Mouse (Mus musculus) neural tube, embryonic 10.5 days (tissue): ENCODE measurements at regions not wholly inside any gene's neighbourhood (a gene's known extent, or its start where the extent isn't known, plus 50 kb on each side); places are given as distances from the start of the nearest gene placed in this dataset.

Experiments
- DNase-seq: peaks from one replicate; pipeline ENCODE4 v3.0.0-alpha.2; 2017; ENCODE audit warnings: low spot score; ENCODE audit errors: extremely low spot score

DNA sequence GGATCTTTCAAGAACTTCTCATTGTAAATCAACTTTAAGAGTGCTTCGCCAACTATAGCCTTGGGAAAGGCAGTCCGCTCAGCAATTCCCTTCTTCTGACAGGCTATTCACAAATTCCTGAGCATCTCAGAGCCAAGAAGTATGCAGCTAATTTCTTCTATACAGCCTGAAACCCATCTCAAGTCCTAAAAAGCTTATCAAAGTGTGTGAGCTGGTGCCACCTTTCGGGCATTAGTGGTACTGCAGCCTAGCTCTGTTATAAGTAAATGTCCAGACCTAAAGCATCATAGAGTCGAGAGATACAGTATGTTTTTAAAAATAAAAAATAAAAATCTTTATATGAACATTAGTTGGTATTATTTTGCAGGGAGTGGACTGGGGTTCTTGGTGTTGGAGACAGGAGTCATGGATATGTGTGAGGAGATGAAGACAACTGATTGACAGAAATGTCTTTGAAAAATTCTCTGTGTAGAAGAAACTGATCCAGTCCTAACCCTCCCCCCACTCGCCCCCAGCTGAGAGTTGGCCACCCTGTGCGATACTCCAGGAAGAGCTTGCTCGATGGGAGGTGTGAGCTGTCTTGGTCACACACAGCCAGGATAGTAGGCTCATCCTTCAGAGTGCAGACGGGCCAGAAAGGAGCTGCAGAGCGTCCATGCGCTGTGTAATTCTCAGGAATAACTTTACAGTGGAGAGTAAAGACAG, 56.4 kb downstream of the Bod1 start:
- DNase-seq, result peak; percentile 66

DNA sequence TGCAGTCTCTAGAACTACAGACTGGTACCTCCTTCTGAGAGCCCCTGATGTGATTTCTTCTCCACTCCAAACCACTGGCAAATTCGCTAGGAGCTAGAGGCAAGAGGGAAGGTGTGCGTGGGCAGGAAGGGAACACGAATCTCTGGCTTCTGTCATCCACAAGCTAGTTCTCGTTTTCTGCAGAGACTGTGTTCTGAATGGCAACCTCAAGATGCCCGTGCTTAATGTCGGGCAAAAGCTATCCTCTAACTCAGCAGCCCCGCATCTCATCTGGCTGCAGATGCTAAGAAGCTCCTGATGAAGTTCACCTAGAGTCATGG, 57.3 kb downstream of the Bod1 start:
- DNase-seq, result no peak

DNA sequence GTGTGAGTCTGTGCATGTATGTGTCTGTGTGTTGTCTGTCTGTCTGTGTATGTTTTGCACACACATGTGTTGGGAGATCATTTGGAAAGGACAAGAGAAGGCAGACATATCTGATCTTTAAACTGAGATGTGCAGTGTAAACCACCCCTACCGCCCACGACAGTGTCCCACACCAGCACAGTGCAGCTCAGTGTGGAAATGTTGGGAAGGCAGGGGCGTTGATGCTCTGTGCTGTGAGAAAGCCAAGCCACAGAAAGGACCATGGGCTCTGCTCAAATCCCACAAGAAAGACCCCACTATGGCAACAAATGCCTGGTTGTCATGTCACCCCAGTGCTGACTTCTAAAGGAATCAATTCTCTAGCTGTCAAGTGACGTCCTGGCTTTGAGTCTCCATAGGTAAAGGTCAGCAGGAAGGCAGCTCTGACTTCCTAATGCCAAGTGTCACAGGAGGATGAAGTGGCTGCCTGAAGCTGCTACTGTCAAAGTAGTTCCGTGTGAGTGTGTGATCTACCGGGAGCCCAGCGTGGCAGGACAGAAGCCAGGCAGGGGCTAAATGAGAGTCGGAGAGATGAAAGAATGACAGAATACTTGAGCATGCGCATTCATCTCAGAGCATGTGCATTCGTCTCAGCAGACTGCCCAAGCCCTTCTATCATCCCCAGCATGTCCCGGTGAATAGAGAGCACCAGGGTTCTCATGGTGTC, 57.8 kb downstream of the Bod1 start:
- no peak for DNase-seq

DNA sequence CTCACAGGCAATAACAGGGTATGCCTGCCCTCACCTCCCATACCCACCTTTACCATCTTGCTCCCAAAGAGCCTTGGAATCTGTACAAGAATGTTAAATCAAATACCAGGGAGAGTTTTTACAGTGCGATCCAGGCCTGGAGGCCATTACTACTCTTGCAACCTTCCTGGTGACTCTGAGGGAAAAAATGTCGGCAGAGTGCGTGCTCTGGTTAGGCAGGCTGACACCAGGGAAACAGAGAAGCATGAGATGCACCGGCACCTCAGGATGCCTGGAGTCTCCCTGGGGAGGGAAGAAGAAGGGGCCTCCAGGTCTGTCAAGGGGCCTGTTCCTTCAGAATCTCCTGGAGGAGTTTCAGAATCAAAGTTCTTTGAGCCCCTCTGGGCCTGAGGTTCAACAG, 63.2 kb downstream of the Bod1 start:
- no peak for DNase-seq

DNA sequence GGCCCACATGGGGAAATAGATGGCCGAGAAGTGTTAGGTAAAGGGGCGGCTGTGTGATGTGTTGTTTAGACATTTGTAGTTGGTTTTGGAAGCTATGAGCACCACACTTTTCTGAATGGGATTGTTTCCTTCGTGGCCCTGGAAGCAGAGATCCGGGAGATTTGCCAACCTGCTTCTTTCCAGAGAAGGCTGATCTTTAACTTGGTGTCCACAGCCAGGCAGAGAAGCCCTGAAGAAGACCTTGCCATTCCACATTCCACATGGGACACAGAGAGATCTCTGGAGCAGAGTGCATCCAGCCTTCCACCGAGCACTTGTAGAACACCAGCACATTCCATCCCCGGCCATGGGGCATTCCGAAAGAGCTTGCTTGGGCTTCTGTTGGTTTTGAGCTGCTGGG, 70.2 kb downstream of the Bod1 start:
- no peak for DNase-seq

DNA sequence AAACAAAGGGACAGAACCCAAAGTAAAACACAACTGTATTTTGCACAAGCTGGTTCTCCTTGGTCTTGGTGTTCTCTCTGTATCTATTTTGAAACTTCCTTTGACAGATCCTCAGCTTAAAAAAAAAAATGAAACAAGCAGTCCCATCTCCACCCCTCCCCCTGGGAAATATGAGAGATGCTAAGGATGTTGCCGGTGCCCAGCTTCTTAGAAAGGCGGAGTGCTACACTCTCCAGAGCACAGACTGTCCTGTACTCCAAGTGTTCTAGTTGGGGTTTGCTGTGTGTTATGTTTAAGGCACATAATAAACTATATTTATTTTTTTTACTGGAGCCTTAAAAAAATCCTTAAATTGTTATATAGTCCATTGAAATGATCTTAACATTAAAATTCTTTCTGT, 78.1 kb downstream of the Bod1 start:
- DNase-seq, result no peak

DNA sequence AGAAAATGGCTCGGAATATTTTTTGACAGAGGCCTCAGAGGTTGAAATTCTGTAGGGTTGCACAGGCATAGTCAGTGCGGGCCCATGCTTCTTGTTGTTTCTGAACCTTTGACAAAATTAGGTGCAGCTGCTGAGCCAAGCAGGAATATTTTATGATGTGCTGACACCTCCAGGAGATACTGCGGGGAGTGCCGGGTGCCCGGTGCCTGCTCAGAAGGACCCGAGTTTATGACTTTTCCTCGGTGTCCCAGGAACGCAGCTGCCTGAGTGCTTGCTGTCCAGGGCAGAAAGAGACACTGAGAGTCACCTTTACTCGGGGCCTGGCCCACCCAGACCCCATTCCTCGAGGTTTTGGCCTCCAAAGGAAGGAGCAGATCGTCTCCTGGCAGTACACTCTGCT, 79.6 kb downstream of the Bod1 start:
- no peak for DNase-seq

DNA sequence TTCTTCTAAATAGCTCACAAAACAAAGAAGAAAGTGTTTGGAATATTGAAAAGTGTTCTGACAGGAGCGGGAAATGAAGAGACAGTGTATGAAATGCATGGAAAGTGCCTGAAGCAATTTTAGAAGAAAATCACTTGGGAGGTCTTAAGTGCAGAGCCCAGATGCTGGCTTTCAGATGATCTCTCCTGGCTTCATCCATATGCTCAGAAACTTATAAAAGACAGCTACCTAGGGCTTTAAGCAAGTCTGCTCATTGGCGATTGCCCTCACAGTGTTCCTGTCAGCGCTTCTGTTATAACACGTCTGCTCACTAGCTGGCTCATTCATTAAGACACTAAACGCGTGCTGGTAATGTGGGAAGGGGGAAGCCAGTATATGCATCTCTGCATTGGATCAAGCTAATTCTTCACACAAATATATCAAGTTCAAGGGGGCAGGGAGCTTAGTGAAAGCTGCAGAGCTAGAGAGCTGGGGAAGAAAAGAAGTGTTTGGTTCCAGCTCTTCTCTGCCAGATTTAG, 80.6 kb downstream of the Bod1 start:
- DNase-seq, result no peak

DNA sequence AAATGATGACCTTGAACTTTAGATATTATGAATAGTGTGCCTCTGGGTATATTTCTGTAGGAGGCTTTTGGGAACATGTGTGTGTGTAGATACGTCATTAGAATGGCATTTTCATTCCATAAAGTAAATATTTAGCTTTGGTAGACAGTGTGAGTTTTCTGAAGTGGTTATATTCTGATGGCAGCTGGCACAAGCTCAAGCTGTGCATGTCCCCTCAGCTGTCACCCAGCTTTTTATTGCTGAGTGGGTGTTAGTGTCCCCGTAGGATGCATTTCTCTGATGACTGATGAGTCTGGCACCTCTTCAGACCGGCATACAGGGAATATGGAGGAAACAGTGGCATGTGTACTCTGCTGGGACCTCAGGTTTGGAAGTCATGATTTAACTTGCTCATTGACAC, 96.7 kb downstream of the Bod1 start:
- DNase-seq, result no peak

DNA sequence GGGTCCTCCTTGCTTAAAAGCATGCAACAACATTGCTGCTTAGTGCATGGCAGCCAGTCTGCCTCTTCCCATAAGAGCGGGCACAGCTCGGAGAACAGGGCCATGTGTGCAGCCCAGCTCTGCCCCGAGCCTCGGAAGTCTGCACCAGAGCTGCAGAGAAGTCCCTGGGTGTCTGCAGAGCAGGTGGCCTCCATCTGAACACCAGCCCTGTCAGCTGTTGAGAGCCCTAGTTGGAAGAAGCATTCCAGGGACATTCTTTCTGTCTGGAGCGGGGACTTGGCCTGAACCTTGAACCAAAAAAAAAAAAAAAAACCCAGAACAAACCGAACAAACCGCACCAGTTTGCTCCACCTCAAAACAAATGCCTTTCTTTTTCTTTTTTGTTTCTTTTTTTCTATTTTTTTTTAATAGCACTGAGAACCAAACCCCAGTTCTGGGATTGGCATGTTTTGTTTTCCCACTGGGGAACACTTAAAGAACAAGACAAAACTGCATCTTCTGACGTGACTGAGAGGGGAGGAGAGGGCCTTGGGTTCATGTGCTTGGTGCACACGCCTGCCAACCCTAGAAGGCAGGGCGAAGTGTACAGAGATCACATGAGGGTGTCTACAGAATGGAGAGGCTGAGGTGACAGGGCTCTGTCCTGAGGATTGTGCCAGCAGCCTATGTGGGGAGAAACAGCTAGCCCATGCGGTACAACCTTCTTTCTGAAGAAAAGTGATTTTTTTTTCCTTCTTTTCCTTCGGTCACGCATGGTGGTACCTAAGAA, 106.8 kb downstream of the Bod1 start:
- no peak for DNase-seq

DNA sequence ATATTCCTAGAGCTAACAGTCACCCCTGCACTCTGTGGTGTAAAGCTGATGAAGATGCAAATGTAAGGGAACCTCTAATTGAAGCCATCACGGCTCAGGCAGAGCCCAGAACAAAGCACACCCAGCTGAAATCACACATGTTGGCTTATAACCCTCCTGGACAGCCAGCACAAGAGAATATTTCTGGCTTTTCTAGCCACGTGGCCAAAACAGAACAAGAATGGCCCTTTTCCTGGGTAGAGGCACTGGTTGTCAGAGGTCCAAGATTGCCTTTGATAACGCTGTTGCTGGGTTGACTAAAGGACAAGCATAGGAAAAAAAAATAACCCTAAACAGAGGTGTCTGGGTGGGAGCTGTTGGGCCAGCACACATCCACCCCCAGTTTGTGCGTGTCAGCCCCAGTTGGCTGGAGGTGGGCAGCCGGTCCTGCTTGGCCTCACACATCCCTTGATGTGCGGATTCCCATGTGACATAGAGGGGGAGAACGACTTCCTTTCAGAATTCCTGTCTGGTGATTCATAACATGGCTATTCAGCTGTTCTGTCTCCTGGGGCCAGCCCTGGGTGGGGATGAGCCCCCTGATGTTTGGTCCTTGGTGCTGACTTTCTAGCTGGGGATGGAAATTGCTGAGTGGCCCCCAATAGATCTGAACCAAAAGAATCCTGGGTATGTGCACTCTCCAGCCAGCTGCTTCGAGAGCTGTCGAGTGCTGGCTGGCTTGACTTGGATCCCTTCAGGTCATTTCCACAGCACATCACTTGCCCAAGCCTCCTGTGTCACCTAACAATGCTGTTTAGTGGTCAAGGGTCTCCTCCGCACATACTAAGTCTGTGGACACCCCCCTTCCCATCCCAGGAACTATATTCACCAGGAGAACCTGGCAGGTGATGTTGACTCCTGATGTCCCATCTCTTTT, 107.6 kb downstream of the Bod1 start:
- no peak for DNase-seq

DNA sequence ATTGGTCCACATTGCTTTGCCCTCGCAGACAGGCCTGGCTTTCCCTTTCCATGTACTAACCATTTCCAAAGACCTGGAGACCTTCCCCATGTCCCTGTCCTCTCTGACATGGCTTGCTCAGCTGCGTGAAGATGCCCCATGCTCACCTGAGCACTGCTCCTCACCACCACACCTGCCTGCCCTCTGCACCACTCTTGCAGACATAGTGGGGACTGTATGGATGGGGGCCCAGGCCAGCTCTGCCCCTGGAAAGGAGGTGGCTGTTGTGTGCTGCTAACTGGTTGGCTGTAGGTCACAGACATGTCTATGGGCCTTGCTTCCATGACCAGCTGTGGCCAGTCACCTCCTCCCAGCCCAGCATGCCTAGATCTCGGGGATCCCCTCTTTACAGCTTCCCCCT, 108.7 kb downstream of the Bod1 start:
- DNase-seq, result no peak

DNA sequence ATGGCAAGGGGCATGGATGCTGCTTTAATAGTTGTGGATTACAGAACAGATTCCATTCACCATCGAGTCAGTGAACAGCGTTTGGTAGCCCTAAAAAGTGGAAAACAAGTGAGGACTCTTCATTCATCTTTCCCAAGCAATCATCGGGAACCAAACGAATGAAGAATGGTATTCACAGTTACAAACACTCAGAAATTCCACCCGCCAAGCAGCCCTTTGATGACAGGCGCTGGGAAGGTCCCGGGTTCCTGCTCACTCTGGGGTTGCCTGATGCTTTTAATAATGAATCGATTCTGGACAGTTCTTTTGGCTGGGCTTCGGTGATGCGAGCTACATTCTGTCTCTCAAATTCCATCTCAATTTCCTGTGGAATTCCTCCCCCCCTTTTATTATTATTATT, 110.9 kb downstream of the Bod1 start:
- DNase-seq, result no peak

DNA sequence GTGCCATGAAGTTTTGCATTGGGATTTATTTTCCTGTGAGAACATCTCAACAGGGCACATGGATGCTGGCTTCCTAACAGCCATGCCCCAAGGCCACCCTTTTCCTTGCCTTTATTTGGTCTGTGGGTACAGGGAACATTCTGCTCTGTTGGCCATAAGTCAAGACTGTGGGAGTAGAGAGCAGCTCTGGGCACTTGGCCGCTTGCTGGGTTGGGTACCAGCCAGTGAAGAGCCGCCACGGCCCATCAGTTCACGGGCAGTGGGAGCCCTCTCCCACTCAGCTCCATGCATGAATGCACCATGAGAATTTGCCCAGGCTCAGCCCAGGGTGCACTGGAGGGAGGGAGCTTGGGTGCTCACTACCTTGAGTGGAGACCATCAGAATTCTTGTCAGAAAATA, 116.6 kb downstream of the Bod1 start:
- no peak for DNase-seq

DNA sequence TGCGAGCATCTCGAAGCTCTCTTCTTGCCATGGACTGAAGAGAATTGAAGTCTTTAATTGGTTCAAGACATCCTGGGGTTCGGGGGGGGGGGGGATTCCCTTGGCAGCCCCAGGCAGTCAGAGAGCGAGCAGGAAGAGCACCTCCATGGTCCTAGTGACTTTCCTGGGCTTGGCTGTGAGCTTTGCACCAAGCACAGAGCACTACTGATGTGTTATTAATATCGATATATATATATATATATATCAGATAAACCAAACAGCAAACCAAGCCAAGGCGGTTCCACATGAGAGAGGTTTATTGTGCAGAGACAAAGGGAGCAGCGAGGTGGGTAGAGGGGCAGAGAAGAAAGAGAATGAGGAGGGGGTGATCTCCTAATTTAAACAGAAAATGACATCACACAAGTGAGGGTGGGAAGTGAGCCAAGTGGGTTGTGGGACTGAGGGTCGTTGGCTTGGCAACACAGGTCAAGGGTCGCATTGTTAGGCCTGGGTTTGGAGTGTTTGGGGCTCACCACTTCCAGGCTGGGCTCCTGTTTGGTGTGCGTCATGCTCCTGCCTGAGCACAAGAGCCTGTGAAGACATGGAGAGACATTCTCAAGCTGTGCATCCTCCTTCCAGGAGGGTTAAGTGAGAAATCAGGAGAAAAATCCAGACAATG, 119.9 kb downstream of the Bod1 start:
- DNase-seq, result no peak

DNA sequence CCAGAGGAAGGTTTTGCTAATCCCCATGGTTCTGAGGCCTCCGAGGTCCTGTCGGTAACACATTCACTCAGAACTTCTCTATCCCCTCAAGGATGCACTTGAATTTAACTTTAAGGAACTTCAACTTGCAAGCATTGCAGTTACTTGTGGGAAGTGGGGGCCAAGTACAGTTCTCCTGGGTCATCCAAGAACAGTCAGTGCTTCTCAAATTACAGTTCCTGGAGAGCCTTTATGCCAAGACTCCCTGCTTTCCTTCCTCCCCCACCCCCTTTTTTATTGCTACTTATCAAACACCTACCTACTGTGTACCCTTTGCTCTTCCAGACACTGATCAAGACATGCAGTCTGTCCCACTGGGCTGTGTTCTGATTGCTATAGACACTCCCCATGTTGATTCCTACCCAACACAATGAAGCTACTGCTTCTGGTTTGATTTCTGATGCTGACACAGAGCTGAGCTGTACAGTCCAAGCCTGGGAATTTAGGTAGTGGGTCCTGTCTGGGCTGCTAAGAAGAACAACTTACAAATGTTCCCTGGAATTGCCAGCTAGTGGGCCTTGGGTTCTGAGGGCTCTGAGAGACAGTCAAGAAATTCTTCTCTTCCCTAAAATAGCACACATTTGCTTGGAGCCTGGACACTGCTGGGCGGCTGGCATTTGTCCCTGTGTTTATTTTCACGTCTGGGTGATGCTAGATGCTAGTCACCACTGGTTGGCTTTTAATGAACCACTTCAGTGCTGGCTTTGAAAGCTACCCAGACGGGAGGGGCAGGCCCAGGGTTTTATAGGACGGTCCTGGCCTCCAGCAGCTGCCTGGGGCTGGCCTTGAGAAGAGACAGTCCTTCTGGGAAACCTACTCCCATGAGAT, 120.7 kb downstream of the Bod1 start:
- no peak for DNase-seq

DNA sequence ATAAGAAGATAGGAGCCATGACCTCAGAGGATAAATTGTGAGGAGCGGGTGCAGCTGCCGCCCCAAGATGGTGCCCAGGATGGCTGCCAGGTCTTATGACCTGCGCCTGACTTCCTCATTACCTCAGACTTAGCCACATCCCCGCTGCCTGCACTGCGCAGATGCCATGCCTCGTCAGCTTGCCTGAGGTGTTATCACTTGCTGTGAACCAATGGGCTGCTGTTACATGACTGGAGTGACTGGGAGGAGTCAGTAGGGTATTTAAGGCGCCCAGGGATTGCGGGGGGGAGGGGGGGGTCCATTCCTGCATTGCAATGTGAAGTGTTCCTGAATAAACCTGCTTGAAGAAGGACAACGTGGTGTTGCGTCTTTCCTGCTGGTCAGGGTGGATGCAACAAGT, 126.2 kb downstream of the Bod1 start:
- DNase-seq, result peak; percentile 2

DNA sequence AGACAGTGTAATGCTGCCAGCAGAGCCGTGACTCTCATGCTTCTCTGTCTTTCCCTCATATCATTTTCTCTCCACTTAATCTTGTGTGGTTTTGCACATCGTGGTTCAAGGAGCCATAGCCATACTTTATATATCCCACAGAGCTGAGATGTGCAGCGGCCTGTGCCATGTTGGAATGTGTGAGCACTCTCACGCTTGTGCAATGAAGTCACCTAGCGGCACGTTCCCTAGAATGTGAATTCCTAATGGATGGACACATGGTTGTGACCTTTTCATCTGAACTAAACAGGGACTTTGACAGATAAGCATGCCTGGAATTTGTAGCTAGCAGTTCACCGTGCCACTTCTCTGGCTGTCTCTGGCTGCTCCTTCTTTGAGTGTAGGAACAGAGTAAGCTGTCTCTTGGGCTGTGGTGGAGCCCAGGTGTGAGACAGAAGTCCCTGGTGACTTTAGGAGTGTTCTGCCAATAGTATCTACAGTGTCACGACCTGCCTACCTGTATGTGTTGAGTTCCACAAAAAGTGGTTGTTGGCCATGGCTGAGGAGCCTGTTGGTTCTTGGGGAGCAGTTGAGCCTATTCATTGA, 129.0 kb downstream of the Bod1 start:
- DNase-seq, result peak; percentile 6

DNA sequence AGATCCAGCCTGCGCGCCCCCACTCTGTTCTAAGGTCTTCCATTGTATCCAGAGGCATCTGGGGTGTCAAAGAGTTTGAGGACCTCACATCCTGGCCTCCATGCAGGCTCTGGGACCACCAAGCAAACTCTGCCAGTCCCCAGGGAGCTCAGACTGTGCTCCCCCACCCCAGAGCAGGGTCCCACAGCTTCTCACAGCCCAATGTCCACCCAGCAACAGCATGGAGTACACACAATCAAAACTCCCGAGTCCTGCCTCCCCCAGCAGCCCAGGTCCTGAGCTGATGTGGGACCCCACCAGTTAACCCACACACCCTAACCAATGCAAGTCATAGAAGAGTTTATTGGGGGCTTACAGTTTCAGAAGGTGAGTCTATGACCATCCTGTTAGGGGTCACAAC, 130.3 kb downstream of the Bod1 start:
- peak; percentile 7 for DNase-seq

DNA sequence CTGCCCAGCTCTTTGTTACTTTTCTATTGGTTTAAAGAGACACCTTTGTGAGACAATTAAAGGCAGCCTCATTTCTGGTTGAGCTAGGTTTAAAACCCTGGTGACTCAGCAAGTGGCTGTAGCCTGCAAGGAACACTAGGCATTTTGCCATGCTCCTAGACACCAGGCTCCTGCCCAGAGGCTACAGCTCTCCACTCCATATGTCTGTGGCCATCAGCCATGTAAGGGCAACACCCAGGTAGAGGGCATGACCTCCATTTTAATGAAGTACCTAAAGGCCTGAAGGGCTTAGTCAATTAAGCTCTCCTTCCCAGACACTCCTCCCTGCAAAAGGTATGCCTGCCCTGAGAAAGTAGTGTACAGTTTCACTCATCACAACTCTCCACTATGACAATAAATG, 130.9 kb downstream of the Bod1 start:
- peak; percentile 5 for DNase-seq
